Mouse (Mus musculus) CD4-positive, CD25-positive, alpha-beta regulatory T cell, adult 2 months (primary cell): Measurements from ENCODE around the gene St3gal3.

Experiments
- DNase-seq: peaks from one replicate; pipeline ENCODE4 v3.0.0-alpha.2; 2012; ENCODE audit warnings: low read depth, low spot score

St3gal3 gene

DNA sequence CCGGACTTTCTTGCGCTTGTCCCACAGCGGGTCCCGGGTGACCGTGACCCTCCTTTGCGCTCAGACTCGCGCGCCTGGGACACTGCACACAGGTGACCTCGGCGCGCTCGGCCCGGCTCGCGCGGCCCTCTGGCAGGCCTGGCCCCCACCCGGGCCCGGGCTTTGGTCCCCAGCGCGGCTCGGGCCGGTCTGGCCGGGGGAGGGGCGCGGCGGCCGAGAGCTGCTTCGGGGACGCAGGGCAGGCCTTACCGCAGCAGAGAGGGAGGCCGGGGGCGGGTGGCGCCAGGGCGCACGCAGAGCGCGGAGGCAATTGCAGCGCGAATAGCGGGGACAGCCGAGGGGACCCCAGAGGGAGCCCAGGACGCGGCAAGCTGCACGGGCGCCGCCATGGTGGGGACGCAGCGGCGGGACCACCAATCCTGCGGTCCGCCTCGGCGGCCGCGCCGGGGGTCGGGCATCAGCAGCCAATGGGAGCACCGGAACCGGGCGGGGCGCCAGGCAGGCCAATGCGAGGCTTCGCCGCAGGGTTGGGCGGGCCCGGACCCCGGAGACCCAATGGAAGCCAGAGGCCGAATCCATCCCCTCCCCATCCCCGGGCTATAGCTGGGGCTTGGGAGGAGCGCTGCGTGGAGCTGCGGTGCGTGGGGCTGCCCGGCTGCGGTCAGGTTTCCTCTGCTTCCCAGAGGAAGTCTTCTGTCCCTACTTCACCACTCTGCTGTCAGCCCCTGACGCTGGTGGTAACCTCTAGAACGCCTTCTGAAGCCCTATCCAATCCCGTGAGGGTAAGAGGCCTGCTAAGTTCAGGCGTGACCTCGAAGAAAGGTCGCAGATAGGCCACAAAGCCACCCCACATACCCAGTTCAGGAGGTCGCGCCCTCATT is at the start of gene St3gal3:
TSS of gene St3gal3 (minus strand) at position 430 of the 881 bp plus-strand sequence.
- peak; percentile 83 for DNase-seq

DNA sequence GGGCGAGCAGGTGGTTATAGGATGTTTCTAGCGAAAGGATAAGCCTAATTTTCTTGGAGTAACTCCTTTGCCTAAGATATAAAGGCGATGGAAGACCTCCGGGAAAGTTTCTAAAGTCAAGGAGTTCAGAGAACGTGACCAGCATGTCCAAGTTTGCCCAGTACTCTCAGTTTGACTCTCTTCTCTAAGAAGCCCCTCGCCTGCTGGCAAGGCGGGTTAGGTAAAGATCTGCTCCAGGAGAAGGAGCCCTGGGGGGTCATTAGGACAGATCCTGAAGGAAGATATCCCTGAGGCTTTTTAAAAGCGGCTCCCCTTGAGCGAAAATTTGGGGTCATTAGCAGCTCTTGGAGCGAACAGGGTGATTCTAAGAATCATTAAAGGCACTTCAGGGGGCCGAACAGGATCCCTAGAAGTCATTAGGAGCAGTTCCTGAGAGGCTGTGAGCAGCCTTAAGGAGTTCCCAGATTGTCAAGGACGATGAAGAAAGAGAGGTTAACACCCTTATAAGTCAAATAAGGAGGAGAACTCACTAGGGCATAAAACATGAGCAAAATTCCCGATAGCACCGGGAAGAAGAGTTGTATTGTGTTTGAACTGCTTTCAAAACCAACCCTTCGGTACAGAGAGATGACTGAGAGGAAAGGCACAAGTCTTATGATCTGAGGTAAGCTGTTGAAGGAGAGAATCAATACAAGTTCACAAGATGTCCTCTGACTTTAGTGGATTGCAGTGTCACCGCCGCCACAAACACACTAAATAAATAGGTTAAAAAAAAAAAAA is 45.8 kb upstream of the St3gal3 start:
- no peak for DNase-seq

DNA sequence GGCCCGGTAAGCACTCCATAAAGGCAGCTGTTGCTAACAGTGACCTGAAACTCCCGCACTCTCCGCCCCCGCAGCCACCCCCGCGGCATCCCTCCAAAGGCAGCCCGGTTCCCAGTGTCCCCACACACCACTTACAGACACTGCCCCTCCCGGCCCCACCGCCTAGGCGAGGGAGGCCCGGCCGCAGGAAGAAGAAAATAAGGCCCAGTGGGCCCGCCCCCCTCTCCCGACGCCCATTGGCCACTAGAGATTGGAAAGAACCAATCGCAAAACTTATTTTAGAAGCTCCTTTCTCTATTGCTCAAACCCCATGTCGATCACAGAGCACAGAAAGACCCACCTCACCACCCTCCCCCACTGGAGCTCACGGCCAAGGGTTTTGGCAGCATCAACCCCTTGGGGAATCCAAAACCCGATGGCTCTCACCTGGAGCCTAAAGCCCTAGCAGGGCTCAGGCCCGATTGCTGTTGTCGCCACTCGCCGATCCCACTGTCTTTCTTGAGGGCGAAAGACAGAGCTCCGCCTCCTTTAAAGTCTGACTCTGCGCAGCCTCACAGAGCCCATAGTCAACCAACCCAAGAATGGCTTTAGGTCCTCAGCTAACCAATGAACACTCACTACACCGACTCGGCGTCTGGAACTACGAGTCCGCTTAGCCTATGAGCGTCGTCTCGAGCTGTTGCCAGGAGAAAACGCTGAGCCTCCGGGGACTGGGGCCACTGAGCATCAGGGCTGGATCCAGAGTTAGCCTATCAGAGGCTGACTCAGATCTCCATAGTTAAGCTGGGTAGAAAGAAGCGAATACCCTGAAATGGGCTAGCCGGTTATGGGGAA is 45.0 kb upstream of the St3gal3 start, which contains the start of gene Kdm4a:
TSS of gene Kdm4a (minus strand) at position 577 of the 834 bp plus-strand sequence.
- peak; percentile 97 for DNase-seq

DNA sequence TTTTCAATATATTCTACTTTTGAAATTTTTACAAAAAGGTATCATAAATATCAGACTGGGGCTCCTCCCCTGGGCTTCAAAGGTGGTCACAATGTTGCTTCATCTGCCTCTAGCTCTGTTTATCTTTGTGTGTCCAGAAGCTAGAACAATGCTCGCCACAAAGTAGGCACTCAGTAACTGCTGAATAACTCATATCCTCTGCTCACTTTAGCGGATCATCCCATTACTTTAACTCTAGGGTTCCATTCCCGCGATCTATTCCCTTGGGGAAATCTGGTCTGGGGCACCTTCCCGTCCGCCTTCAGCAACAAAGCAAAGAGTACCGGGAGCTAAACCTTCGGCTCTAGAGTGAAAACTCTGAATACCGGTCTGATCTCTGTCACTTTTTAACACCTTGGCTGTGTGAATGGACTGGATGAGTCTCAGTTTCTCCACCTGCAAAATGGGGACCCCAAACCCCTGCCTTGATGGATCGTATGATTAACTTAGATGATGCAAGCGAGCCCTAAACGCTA is 44.3 kb upstream of the St3gal3 start:
- no peak for DNase-seq

DNA sequence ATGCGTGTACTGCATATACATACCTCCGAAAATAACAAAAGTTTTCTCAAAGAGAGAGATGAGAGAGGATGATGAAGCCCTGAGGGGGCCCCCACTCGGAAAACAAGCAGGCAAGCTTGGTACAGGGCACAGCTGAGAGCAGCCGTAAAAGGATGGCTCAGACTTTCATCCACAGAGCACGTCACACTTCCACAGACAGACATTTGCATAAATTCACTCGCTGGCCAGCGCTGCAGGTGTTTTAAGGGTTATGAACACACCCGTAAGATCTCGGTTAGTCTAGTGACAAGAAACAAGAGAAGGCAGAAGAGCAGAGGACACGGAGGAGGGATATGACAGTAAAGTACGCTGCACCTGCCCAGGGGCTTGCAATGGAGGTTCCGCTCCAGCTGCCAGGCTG is 37.7 kb upstream of the St3gal3 start:
- DNase-seq = no peak

DNA sequence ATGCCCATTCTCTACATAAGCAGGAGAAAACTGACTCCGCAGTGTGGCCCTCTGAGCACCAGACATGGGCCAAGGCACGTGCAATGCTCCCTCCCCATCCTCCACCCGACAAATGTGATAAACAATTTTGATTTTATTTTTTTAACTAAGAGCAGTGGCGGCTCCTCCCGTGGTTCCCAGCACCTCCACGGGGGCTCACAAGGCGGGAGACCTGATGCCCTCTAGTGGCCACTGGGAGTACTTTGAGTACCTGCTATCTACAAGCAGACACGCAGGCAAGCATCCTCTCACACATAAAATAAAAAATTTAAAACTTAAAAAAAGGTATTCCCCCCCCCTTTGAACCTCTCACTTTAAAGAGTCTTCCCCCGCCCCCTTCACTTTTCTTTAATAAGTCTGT is 36.3 kb upstream of the St3gal3 start:
- peak; percentile 68 for DNase-seq

DNA sequence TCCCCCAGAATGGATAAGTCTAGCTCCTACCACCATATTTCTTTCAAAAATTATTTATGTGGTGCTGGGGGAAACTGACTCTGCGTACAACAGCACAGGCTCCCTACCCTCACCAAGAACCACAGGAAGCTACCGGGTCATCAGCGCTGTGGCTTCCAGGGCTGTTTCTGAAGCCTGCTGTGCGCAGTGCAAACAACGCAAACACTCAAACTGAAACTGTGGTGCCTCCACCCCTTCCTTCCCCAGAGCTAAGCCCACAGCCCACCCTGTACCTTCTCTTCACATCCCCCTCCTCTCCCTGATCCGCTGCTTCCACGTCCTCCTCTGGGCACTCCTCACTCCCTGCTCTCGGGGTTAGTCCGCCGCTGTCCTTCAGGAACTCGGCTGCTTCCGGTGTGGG is 27.4 kb upstream of the St3gal3 start:
- peak; percentile 35 for DNase-seq

DNA sequence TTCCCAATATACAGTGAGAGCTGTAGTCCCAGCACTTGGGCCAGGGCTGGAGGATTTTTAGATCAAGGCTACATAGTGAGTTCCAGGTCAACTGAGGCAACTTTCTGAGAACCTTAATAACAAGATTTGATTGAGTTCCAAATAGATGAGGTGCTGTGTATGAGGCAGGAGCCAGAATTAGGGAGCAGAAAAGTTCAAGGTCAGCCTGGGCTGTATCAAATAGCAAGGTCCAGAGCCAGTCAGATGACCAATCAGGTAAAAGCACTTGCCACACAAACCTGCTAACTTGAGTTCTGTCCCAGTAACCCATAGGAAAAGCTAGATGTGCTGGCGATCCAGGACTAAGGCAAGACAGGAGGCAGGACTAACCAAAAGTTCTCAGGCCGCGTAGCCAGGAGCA is 23.0 kb upstream of the St3gal3 start:
- DNase-seq = no peak

DNA sequence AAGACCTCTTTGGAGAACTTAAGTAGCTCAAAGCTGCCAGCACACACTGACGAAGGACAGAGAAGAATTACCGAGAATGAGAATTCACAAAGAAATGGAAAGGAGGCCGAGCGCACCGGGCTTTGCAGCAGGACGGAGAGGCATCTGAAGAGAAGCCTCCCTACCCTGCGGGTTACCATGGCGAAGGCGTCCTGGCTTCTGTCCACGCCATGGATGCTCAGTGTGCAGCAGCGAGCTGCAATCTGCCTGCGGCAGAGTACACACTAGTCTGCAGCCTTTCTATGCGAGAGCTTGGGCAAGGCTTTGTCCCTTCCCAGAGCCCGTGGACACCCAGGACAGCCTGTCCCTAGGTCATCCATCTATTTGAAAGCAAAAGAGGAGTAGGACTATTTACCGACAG is 21.8 kb upstream of the St3gal3 start:
- no peak for DNase-seq

DNA sequence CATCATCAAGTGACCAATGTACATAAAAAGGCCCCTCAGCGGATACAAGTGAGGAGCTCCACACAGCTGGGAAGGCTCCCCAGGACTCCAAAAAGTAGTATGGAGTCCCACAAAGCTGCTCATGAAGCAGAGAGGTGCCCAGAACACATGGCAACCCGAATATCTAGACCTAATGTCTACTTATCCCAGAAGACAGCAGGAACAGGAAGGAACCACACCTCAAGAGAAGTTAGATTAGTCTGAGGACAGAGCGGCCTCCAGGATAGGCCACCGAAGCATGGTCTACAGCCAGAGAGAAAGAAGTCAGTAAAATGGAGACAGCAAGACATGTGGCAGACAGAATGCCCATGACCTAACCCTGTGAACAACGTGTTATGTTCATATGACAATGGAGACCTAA is 20.2 kb upstream of the St3gal3 start:
- DNase-seq = no peak

DNA sequence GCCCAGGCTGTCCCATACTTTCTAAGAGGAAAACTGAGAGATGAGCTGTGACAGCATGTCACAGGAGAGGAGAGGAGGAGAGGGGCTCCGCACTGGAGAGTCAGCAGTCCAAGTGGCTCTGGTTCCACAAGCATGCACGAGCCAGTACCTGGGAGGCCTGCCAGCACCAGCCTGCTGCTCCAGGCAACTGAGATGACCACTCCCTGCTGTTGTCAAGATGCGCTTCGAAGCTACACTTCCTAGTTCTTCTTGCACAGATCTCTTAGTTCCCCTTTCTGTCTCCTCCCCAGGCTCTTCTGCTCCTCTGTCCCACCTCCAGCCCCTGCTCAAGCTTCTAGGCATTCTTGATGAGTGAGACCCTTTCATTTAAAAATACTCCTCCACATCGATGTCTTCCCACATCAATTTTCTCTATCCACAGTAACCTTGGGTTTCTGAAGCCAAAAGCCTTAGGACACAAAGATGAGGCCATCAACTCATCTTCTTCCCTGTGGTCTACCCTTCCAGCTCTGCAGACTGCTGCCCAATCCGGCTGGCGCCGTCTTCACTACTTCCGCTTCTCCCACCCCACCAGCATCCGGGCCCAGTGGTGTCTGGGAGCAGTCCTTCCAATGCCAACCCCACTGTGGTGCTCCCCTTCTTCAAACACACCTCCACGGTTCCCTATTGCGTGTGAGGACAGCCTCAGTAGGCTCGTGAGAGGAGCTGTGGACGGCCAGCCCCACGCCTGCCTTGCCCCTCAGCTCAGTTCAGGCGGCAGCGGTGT is 17.5 kb upstream of the St3gal3 start:
- DNase-seq = no peak

DNA sequence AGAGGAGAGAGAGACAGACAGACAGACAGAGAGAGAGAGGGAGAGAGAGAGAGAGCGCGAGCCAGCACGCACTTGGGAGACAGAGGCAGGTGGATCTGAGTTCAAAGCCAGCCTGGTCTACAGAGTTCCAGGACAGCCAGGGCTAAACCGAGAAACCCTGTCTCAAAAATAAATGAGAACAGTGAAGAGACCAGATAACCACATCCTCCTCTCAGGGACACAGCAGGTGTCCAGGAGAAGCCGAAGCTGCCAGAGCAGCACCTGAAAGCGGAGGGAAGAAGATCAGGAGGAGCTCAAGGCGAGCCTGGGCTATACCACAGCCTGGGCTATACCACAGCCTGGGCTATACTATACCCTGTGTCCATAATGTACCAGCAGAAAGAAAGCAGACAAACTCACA is 16.1 kb upstream of the St3gal3 start:
- no peak for DNase-seq

DNA sequence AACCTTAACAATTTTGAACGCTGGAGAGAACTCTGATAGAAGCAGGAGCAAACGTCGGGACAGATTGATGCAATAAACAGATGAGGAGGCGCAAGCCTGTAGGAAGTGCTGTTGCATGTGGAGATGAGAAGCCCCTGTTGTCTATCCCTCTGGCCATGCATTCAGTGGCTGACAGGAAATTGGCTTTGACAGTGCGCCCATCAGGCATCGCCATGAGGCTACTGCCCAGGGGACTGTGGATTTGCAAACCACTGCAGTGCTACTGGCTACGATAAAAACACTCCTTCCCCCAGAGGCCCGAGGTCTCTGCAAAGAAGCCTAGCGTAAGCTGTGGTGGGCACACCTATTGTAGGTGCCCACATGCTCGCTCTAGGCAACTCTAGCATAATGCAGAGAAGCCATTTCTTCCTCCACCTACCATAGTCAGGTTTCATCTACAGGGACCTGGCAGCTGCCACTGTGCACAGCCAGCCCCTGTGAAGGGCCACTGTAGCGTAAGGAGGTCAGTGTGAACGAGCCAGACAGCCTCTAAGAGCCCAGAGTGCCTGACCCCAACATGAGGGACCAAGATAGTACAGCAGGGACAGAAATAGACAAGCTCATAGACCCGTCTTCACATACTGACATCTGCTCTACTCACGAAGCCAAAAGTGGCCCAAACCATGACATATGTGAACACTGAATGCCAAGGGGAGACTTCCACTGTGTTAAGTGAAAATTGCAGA is 15.4 kb upstream of the St3gal3 start:
- no peak for DNase-seq

DNA sequence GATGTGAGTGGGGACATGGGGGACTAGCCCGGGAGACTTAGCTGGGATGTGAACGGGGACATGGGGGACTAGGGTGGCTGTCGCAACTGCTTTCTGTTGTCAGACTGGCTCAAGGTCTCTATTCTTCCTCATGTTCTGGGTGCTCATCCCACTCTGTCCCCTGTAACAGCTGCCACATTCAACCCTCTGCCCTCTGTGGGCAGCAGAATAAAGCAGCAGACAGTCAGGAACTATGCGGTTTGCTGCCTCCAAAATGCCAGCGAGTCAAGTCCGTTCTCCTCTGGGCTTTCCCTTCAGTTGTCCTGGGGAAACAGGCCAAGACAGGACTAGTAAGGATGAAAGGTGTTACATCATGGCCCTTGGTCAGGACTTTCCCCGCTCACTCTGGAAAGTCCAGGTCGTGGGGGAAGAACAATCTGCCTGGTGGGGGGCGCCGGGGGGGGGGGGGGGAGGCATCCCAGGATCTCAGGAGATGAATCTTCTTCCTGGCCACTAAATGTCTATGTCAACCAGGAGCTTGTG is 14.4 kb upstream of the St3gal3 start:
- DNase-seq = no peak

DNA sequence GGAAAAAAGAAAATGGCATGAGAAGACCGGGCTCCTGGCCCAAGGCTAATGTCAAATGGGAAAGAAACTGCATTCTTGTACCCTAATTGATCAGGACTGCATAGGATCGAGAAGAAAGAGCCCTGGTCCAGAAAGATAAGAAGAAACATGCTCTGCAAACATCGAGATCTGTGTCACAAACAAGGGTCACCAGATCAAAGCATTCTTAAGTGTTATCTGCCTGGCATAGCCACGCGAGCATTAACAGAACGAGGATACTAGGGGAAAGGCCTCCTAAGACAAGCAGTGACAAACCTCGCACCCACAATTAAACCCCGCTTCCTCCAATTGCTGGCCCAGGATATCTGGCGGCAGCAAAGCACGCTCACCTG is 13.6 kb upstream of the St3gal3 start:
- no peak for DNase-seq

DNA sequence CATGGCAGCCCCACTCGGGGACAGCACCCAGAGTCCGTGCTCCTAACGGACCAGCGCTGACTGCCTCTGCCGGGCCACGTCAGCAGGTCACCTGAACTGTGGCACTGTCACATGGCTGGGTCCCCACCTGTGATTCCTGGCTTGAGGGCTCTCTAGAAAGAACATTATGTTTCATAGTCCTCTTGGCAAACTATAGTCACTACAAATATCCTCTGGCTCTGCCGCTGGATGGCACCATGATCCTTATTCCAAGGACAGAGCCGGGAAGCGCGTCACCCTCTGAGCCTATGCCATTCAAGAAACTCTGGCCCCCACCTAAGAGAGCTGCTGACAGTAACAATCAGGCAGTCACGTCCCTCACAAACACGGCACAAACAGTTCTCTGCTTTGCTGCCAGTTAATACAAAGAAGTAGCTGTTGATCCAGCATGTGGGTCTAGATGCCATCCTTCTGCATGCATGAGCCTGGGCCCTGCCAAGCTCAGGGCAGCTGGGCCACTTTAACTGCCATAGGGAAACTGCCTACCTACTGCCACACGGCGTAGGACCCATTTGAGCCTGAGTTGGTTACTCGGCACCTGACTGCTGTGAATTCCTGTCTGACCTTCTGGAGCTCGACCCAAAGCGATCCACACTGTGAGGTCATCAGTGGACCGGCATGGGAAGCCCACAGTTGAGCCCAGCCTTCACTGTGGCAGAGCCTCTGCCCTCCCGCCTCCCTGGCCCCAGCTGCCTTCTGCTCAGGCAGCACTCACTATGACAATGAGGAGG is 13.0 kb upstream of the St3gal3 start:
- DNase-seq = no peak

DNA sequence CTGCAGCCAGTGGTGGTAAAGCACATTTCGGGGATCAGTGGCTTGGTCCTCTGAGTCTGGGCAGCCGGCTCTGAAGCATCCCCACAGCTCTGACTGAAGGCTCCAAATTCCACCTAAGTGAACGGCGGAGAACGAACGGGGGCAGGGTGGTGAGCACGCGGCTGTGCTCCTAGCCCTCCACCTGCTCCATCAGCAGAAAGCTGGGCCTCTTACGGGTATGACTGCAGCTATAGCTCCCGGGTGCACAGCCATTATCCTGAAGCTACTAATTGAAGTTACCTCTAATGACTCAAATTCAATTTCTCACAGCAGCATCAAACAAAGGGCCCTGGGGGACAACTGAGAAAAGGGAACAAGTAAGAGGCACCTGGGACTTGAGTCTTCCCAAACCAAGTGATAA is 12.4 kb upstream of the St3gal3 start:
- no peak for DNase-seq

DNA sequence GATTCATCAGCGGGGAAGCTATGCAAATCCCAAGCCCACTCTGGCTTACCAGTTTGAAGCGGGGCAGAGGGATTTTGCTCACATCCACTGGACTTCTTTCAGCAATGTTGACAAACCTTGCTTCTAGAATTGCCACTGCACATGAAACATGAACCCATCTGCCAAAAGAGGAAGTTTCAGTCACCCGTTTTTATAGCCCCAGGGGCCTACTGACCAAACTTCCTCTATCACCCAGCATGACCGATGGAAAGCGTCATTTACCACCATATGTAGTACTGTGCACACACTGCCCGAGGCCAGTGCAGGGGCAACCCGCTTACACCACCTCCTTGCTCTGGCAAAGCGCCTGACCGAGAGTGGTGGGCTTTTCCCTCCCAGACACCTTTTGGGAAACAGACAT is 9.6 kb upstream of the St3gal3 start:
- DNase-seq = no peak

DNA sequence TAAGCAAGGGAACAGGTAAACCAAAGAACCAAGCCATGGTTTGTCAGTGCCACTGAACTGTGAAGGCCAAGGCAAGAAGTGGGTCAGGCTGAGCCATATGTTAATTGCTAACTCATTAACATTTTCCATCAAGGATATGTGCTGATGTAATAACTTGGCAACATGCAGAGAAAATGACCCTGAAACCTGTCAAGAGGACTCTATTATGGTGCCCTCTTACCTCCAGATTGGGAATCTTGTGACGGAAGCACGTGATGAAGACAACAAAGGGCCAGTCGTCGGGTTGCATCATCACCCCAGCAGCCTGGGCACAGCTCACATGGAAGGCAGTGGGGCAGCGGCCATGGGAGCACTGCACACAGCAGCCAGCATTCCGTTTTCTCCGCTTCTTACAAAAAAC is 9.0 kb upstream of the St3gal3 start:
- no peak for DNase-seq
